Mouse (Mus musculus) telencephalon, adult 2 months (tissue): ENCODE measurements around the gene Tsku.

Source experiments
- DNase-seq: peaks from one replicate; pipeline ENCODE4 v3.0.0-alpha.2; 2011; ENCODE audit warnings: low read depth, low spot score

Tsku gene

DNA sequence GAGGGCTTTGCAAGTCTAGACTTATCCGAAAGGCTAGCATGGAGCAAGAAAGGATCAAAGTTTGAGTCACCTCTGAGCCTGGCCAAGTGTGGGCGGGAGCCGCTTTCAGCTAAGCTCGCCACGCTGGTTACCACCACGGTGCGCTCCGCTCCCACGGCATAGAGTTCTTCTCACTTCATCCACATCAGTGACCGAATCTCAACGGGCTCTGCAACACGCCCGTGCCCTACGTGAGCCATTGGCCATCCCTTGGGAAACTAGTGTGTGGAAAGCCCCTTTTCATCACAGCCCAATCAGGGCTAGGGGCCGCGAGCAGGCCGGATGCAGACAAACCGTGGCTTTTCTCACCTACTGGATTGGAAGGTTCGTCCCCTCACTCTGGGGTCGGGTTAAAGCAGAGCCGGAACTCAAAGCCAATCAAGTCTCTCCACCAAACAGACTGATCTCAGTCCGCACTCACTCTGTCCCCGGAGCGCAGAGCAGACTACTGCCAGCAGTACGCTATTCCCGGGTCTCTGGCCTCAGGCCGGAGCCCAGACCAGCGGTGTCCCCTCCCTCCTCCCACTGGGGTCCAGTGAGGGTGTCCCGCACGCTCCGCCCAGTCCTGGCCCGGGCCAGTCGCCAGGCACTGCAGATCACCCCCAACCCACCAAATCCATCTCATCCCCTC, 1.0 kb downstream of the Tsku start:
- DNase-seq = no peak

DNA sequence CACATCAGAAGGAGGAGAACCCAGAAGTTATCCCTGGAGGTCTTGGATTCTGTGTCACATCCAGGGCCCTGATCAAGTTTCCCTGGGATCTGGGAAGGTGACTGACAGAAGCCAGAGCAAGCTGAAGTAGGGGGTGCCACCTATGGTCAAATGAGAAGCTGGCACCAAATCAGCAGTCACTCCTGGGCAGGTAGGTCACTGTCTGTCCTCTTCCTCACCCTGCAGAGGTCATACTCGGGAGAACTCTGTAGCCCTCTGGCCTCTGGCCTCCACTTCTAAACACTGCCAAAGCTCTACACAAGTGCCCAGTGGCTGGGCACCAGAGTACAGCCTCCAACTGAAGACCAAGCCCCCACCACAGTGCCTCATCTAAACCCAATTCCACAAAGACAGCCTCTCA, 3.1 kb downstream of the Tsku start:
- no peak for DNase-seq

DNA sequence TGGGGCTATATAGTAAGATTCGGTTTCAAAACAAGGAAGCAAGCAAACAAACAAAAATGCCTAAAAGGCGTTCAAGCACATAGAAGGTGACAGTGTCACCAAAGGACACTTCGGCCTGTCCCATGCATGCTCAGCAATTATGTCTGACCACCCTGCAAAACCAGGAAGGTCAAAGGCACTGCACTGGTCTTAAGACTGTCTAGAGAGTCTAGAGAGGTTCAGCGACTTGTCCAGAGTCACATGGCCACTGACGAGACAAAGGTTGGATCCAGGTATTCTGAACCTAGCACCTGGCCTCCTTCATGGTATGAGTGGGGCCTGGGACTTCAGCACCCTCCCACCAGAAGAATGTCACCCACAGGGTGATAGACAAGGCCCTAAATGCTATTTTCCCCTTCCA, 3.8 kb downstream of the Tsku start:
- DNase-seq = no peak

DNA sequence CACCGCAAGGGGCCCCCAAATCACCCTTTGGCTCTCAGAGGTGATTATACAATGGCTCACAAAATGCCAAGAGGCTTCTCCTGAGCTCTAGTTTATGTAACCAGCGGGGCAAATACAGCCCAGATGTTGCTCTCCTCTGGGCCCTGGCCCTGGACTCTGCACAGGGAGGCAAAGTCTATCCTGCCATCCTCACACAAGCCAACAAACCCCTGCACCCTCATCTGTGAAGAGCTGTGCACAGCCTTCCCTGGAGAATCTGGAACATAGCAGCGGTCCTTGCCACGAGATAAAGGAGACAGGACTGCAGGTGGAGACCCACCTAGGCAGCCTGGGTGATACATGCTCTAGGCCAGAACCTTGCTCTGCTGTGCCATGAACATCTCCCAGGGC, 6.2 kb downstream of the Tsku start:
- no peak for DNase-seq

DNA sequence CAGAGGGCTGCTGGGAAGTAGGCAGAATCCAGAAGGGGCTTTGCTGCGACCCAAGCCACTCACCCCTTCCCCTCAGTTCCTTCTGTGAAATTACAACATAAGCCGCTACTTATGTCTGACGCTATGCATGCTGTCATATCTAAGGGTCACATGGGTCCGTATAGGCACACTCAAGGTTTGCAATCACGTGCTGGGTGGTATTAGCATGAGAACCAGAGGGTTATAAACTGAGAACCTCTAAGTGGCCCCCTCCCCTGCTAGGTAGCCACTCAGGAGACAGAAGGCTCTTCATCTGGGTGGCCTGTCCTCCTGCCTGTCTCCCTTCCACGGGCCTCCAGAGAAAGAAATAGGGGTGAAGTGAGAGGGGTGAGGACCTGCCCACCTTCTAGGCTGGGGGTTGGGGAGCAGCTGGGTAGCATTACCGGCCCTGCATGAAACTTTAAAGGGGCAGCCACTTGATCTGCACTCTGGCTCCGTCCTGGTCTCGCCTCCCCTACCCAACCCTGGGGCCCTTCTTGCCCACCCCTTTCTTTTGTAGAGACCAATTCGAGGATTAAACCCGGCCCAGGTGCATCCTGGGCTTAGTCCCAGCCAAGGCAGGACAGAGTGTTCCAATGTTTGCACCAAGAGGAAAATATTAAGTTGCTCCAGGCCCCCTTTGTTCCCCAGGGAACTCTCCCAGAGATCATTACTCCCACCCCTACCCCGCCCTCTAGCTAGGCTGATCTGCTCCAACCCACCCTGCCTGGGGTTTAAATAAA, 6.8 kb downstream of the Tsku start:
- no peak for DNase-seq

DNA sequence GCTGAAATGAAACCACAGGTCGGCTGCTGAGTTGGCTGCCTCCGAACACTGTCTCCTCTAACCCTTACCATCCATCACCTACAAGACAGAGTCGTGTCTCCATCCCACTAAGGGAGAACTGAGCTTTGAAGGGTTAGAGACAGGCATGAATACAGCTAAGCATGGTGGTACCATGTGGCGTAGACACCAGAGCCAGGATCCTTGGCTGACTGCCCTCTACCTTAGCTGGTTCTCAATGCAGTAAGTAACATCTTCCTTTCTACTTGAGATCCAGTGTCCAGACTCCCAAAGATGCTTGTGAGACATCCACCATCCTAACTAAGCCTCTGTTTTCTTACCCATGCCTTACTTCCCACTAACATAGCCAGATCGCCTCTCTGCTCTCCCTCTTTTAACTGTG, 7.5 kb downstream of the Tsku start:
- no peak for DNase-seq

DNA sequence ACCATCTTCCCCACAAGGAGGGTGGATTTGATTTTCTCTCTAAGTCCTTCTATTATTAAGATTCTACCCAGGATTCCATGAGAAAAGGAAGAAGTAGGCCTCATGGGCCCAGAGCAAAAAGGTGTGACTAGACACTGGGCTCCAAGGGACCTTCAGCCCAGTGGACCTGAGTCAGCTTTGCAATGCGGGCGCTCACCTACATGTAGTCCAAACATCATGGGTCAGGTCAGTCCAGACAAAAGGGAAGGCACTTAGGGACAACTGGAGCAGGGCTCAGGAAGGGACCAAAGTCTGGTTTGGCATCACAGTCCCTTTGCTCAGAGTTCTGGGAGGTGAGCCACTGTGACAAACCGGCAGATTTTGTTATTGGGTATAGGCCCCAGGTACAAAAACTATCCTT, 9.6 kb downstream of the Tsku start:
- no peak for DNase-seq

DNA sequence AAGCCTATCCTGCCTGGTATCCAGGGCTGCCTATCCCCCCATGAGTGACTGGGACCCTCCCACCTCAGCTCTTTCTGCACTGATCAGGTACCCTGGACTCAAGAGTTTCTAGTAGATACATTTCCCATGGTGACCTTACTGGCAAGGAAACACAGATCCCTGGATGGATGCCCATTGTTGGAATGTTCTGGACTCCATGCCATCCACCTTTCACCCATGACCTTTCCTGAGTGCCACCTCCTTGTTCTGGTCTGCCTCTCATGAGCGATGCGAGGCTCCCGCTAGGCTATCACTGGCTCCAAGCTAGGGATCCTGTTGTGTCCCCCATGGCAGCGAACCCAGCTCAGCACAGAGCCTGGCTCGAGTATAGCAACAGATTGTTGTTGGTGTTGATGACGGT, 11.3 kb downstream of the Tsku start:
- DNase-seq = no peak

DNA sequence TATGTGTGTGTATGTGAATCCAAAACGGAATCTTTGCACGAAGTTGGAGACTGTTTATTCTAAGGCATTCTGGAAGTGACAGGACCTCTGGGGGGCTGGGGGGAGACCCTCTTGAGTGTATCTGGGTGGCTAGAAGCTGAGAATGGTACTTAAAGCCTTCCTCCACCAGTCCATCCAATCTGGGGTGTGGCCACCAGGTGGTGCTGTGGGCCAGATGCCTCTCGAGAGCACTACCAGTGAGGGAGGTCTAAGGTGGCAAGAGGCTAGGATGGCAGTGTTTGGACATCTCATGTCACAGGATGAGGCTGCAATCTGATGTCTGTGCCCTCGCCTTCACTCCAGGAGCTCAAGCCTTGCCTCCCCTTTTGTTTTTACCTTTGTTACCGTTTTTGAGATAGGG, 12.0 kb downstream of the Tsku start:
- no peak for DNase-seq

DNA sequence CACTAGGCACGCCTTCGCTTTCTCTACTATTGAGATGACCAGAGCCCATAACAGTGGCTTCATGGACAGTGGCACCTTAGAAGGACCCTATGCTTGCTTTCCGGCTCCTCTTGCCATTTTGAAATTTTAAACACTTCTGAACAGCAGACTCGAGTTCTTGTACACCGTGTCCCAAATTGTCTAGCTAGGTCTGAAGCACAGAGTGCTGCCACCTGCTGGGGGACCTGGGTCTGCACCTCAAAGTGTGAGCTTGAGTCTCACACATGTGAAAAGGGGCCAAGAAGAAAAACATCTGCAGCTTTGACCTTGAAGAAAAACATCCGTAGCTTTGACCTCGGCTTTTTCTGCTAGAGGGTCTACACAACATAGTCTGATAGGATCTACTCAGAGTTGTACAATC, 13.1 kb downstream of the Tsku start:
- DNase-seq = no peak

DNA sequence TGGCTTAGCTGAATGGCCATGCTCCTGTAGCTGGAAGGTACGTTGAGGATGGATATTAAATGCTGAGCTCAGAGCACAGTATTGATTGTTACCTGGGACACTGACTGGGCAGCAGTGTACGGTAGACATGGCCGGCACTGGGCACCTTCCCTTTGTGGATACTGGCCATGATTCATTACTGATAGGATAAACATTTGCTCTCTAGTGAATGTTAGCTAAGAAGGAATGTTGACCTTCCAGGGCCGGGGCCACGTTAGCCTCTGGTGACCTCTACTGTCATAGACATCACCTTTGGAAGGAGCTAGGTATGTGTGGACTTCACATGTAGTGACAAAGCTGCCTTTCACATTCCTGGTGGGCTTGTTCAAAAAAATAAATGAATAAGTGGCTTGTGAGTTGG, 13.7 kb downstream of the Tsku start:
- DNase-seq = no peak

DNA sequence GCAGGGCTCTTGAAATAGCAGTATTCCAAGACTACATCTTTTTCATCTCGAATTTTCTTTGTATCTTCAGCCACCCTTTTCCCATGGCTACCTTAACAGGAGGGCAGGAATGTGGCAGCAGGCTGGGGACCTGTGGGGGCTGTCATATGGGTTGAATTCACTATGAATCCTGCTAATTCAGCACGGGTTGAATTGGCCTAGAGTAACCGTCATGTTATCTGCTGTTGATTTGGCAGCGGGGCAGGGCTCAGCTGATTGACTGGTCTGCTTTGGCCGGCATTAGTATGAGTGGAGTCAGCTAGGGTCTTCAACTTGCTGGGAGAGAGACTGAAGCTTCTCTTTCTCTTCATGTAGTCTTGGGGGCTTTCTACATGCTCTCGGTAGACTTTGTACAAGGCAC, 16.1 kb downstream of the Tsku start:
- no peak for DNase-seq

DNA sequence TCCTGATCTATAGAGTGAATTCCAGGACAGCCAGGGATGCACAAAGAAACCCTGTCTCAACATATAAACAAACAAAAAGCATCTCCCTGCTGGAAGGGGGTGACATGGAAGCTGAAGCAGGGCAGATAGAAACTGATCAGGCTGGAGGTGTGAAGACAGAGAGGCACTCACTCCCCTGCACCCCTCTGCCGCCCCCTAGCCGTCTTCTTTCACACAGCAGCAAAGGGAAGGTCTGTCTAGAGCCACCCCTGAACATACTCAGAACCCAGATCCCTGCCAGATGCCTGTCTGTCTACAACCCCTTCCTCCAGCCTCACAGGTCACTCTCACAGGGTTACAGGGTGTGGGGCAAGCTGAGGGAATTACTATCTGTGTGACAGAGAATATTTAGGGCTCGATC, 16.8 kb downstream of the Tsku start:
- DNase-seq = no peak

DNA sequence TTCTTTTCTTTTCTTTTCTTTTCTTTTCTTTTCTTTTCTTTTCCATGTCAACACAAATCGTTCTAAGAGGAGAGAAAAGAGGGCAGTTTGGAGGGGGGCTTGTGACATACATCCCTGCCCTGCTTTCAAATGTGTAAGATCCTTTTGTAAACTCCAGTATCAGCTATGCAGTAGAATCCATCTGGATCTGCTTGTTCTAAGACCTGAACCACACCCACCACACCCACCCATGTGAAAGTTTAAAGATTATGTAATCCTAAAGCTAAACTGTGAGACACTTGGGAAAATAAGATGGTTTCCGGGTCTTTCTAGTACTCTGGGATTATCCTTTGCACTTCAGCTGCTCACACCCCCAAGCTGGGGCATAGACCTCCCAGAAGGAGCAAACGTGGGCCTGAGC, 18.9 kb downstream of the Tsku start:
- no peak for DNase-seq

DNA sequence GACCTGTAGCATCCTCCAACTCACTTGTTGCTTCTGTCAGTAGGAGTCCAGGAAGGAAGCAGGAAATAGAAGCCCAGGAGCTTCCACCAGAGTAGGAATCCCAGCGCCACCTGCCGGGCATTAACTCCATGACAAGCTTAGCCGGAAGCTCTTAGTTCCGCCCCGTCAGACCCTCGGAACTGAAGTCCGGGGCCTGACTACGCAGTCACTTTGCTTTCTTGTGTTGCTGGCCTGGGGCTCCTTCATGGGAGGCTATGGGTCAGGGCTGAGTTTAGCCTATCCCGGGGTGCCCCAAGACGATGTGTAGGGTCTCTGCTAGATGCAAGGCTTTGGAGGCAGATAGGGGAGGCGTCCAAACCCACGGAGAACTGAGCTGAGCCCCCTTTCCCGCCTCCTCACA, 19.7 kb downstream of the Tsku start:
- peak; percentile 38 for DNase-seq

DNA sequence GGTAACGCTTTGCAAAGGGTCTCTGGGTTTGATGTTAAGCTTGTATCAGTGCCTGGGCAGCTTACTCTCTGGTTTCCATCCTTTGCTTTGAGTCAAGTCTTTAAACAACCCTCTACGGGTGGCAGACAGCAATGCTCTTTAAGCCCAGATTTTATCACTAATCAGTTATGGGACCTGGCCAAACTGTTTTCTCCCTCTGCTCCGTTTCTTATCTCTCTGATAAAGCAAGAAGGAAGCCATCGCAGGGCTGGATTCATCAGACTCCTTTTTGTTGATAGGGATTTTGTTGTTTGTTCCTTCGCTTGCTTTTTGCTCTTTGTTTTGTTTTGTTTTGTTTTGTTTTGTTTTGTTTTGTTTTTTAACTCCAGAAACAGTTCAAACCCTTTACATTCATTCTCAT, 20.8 kb downstream of the Tsku start:
- no peak for DNase-seq

DNA sequence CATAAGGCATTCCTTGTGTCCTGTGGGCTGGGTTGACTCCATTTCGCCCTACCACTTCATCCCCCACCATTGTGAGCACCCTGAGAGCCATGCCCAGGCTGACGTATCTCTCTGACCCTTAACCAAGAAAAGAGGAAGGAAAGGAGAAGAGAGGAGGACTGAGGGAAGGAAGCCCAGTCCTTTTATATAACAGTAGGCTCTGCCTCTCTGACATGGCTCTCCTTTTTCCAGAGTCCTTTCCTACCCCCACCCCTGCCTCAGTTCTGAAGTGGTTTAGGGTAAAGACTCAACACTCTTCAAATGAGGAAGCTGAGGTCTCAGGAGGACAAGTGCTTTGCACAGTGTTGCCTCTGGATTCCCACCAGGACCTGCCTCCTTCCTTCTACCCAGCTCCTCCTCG, 27.1 kb downstream of the Tsku start:
- no peak for DNase-seq

DNA sequence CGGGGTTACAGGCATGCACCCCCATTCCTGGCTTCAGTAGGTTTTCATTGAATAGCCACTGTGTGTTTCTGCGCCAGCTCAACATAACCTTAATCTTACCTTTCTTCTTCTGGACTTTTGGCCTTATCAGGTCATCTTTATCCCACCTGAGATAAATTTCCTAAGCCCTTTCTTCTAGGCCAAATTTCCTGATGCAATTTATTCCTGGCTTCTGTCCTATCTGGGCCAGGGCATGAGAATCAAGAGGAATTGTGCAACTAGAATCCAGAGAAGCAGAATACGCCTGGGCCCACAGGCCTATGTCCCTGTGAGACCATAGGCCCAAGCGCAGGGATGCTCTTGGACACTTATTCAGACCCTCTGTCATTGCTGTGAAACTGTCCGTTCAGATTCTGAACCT, 27.6 kb downstream of the Tsku start:
- DNase-seq = no peak

DNA sequence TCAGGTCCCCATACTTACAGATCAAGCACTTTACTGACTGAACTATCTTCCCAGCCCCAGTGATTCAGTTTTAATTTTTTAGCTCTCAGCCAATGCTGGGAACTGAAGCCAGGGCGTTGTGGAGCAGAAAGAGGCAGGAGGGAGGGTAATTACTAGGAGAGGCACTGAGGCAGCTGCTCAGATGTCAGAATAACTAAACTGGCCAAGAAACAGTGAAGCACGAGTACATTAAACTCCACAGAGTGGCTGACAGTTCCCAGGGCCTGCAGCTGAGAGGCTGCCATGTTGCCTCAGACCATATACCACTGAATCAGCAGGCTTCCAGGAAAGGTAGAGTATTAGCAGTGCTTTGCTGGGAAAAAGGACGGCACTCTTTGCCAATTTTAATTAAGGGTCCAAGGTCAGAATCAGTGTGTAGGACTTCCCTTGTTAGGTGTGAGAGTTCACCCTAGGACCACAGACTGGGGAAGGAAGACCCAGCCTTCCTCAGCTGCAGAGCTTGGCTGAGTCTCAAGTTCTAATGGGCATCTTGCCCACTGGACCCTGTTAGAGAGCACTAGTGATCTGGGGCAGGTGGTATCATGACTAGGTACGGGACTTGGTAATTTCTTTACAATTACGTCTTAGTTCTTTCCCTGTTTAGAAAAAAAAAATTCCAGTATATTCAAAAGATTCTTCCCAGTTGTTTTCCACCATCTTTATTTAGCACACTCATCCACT, 28.3 kb downstream of the Tsku start:
- no peak for DNase-seq

DNA sequence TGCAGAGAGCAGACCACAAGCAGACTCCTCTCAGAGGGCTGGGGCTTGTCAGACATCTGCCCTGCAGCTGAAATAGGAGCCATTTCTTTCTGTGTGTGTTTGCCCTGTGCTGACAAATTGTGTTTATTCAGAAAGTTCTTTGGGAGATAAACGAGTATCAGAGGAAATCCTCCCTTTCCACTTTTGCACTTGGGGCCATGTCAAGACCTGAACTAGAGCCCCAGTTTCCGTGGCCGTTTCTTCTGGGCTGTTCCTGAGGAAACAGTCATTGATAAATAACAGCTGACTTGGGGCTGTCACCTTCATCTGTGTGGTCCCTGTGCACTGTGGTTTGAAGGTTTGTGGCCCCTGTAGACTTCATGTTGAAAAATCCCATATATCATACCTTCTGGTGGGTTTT, 29.2 kb downstream of the Tsku start:
- no peak for DNase-seq

DNA sequence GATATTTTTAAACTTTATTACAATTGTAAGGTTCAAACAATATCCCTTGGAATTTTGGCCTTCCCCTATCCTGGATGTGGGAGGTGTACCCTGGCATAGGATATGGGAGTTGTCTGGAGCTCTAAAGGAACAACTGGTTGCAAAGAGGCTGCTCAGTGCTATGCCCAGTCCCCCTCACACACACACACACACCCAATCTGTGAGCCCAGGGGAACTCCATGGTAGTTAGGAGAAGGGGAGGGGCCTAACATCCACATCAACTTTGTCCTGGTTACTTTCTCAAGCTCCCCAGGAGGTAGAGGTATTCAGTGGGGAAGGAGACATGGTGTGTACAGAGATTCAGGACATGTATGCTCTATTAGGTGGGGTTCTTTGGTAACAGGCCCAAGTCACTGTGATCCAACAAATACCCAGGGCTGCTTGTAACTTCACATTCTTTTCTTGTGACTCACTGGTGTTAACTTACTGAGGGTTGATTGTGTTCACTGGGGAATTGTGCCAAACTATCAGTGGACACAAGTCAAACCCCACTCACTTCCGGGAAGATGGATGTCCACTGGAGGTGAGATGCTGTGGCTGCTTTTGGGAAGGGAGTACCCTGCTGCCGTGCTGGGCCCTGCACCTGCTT, 30.6 kb downstream of the Tsku start:
- no peak for DNase-seq

DNA sequence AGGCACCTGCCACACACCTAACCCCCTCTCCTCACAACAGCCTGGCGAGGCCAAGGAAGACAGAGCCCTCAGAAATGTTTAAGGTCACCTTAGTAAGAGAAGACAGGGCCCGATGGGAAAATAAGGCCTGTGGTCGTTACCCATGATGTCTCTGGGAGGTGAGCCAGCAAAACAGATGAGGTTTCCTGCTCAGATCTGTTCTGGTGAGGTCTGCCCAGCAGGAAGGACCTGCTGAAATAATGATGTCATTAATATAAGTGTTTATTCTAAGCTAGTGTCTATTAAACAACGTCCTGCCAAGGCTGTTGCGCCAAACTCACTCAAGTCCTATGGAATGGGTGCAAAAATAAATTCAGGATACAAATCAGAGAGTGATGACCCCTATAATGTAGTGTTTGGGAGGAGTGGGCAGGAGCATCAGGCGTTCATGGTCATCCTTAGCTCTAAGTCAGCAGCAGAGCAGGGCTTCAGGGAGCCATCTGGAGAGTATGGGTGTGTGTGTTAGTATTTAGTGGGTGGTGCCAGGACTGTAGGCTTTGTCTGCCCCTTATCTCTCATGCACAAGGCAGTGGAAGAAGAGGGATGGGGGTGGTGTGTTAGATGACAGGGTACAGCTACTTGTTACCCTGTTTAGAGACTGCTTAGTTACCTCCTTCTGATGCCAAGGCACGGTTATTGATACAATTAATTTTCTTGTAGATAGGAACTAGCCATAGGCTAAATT, 31.3 kb downstream of the Tsku start:
- no peak for DNase-seq
